27 mouse cellular contexts compared by ENCODE assay signal in genomic region chr15:26058019-26058418, GRCm38 (mm10).
DNase-seq lines count a peak whose midpoint lies in the region; ATAC-seq and TF ChIP-seq lines count a peak whose summit lies in the region.
"Had no signal": no experiment of that assay in that cellular context is flagged by ENCODE, and none has a peak within 500 bp of the region (broad histone marks: within the 10 kb centered on the region; RNA-seq: fewer than 3 reads in every experiment).

No protein-coding gene starts in this region.

- WGBS in forebrain, embryonic 14.5 days, result 23% methylated on average over 3 of the region's 3 CpGs

- H3K4me1 ChIP-seq in MEL (ENCODE audit: control insufficient read depth in 1 of 2, insufficient read depth in 2 of 2, low read length in 2 of 2), result no peaks in the 10 kb centered on the region
- H3K4me1 ChIP-seq in forebrain, embryonic 14.5 days (ENCODE audit: control insufficient read depth, insufficient read depth, low read length), result no peaks in the 10 kb centered on the region
- H3K4me1 ChIP-seq: embryonic facial prominence, embryonic 12.5 days; embryonic facial prominence, embryonic 15.5 days; forebrain, embryonic 10.5 days; forebrain, embryonic 15.5 days had no signal

- no peak for TF ChIP-seq RAD21 in MEL (IDR thresholded peaks at IDR 0.05; ENCODE audit: low read depth, low read length)

- H3K9me3 ChIP-seq in MEL (replicated peaks; ENCODE audit: insufficient read depth, low read length), result no peaks in the 10 kb centered on the region
- H3K9me3 ChIP-seq in forebrain, embryonic 14.5 days (replicated peaks; ENCODE audit: control insufficient read depth, low read length), result no peaks in the 10 kb centered on the region
- H3K9me3 ChIP-seq: embryonic facial prominence, embryonic 12.5 days; embryonic facial prominence, embryonic 15.5 days; forebrain, embryonic 10.5 days; forebrain, embryonic 12.5 days; forebrain, embryonic 15.5 days; G1E had no signal

- TF ChIP-seq POLR2A in MEL (IDR thresholded peaks at IDR 0.05; ENCODE audit: control insufficient read depth in 1 of 2, insufficient read depth in 1 of 2, low read depth in 1 of 2, low read length in 2 of 2, poor library complexity in 1 of 2), result no peak

- no peak overlapping the region for H3K4me3 ChIP-seq in C2C12 (ENCODE audit: insufficient read depth, poor library complexity, severe bottlenecking)
- H3K4me3 ChIP-seq in MEL (ENCODE audit: control insufficient read depth in 1 of 2, insufficient read depth in 1 of 2, low read depth in 2 of 2, low read length in 2 of 2), result no peak overlapping the region
- H3K4me3 ChIP-seq in forebrain, embryonic 14.5 days (ENCODE audit: low read depth, low read length), result no peak overlapping the region
- H3K4me3 ChIP-seq: embryonic facial prominence, embryonic 12.5 days; embryonic facial prominence, embryonic 15.5 days; erythroblast, embryonic 14.5 days; forebrain, embryonic 10.5 days; forebrain, embryonic 12.5 days; forebrain, embryonic 15.5 days had no signal

- no peak overlapping the region for H3K27ac ChIP-seq in MEL (ENCODE audit: control insufficient read depth, low read depth, low read length)
- H3K27ac ChIP-seq in forebrain, embryonic 14.5 days (ENCODE audit: low read depth, low read length), result no peak overlapping the region
- H3K27ac ChIP-seq: embryonic facial prominence, embryonic 12.5 days; embryonic facial prominence, embryonic 15.5 days; forebrain, embryonic 10.5 days; forebrain, embryonic 12.5 days; forebrain, embryonic 15.5 days had no signal

- no peaks in the 10 kb centered on the region for H3K36me3 ChIP-seq in C2C12 (ENCODE audit: control insufficient read depth, insufficient read depth)
- no peaks in the 10 kb centered on the region for H3K36me3 ChIP-seq in MEL (ENCODE audit: control insufficient read depth in 1 of 2, insufficient read depth in 2 of 2, low read length in 2 of 2)
- H3K36me3 ChIP-seq in forebrain, embryonic 14.5 days (ENCODE audit: control insufficient read depth, insufficient read depth, low read length), result no peaks in the 10 kb centered on the region
- H3K36me3 ChIP-seq: embryonic facial prominence, embryonic 12.5 days; embryonic facial prominence, embryonic 15.5 days; forebrain, embryonic 10.5 days; forebrain, embryonic 12.5 days; forebrain, embryonic 15.5 days; G1E had no signal

- H3K9ac ChIP-seq in MEL (ENCODE audit: control insufficient read depth, low read depth, low read length, poor library complexity, severe bottlenecking), result no peak overlapping the region
- no peak overlapping the region for H3K9ac ChIP-seq in forebrain, embryonic 14.5 days (ENCODE audit: low read length)
- H3K9ac ChIP-seq: embryonic facial prominence, embryonic 12.5 days; embryonic facial prominence, embryonic 15.5 days; forebrain, embryonic 12.5 days; forebrain, embryonic 15.5 days; forebrain, postnatal 0 days had no signal

- TF ChIP-seq CTCF in C2C12 (IDR thresholded peaks at IDR 0.05; ENCODE audit: control insufficient read depth, insufficient read depth, insufficient read length) (no peak), MEL (IDR thresholded peaks at IDR 0.05 in 2 of 3, conservative IDR thresholded peaks at IDR 0.05 in 1 of 3; ENCODE audit: control insufficient read depth in 1 of 3, insufficient read depth in 1 of 3, low read depth in 2 of 3, low read length in 3 of 3, poor library complexity in 1 of 3, severe bottlenecking in 1 of 3) (no peak)

- no peaks in the 10 kb centered on the region for H3K79me3 ChIP-seq in C2C12 (ENCODE audit: low read depth)

- no peaks in the 10 kb centered on the region for H3K27me3 ChIP-seq in C2C12 (ENCODE audit: control insufficient read depth, insufficient read depth, insufficient read length)
- no peaks in the 10 kb centered on the region for H3K27me3 ChIP-seq in MEL (ENCODE audit: control insufficient read depth in 1 of 2, insufficient read depth in 2 of 2, low read length in 2 of 2)
- H3K27me3 ChIP-seq in forebrain, embryonic 14.5 days (replicated peaks; ENCODE audit: control insufficient read depth, insufficient read depth, low read length), result no peaks in the 10 kb centered on the region
- H3K27me3 ChIP-seq: CH12.LX; embryonic facial prominence, embryonic 12.5 days; embryonic facial prominence, embryonic 15.5 days; forebrain, embryonic 12.5 days; forebrain, embryonic 15.5 days had no signal

- TF ChIP-seq EP300 in MEL (IDR thresholded peaks at IDR 0.05; ENCODE audit: low read depth in 1 of 2, low read length in 2 of 2), result no peak

- no peak for ATAC-seq in forebrain, embryonic 14.5 days
- ATAC-seq: activated CD4-positive, CD25-positive, alpha-beta regulatory T cell, adult 4 months; CD4-positive, CD25-positive, alpha-beta regulatory T cell, adult 4 months; forebrain, embryonic 15.5 days; forebrain, postnatal 0 days; Patski had no signal

- no peak for DNase-seq in MEL (ENCODE audit: low read depth, low spot score)
- DNase-seq in retina, embryonic 14.5 days (ENCODE audit: low spot score), result peak; percentile 93
- no peak for DNase-seq in forebrain, embryonic 14.5 days (ENCODE audit: low spot score)
- DNase-seq in kidney, postnatal 25 days, result no peak
- DNase-seq in lung, postnatal 14 days, result no peak
- DNase-seq: adrenal gland, adult 8-10 months; adrenal gland, postnatal 25 days; cerebellum, adult 11 months; cerebellum, adult 18-20 months; cerebellum, adult 8-10 months; cerebellum, adult 9-11 months; cerebellum, postnatal 14 days; cerebellum, postnatal 36 days; embryo, embryonic 11 days; forebrain, postnatal 0 days had no signal

- no peak overlapping the region for H3ac ChIP-seq in C2C12 (ENCODE audit: control insufficient read depth, insufficient read length, low read depth)

- H3K79me2 ChIP-seq in C2C12 (ENCODE audit: control insufficient read depth, insufficient read depth), result no peaks in the 10 kb centered on the region
- H3K79me2 ChIP-seq in MEL (ENCODE audit: control insufficient read depth, insufficient read depth, low read length, poor library complexity), result no peaks in the 10 kb centered on the region

- no peak overlapping the region for H3K4me2 ChIP-seq in forebrain, embryonic 14.5 days (ENCODE audit: low read length)
- H3K4me2 ChIP-seq: embryonic facial prominence, embryonic 12.5 days; embryonic facial prominence, embryonic 15.5 days; forebrain, embryonic 12.5 days; forebrain, embryonic 15.5 days had no signal

TF ChIP-seq in C2C12, 6 proteins besides CTCF, POLR2A, EP300 and RAD21:
- no peak for TF ChIP-seq CEBPB (IDR thresholded peaks at IDR 0.05; ENCODE audit: low read depth)
- peak; percentile 10 for TF ChIP-seq USF1 (IDR thresholded peaks at IDR 0.05; ENCODE audit: low read depth)
- TF ChIP-seq MYOD1 (IDR thresholded peaks at IDR 0.05; ENCODE audit: control insufficient read depth, insufficient read length, low read depth), result no peak

TF ChIP-seq in MEL, 35 proteins besides CTCF, POLR2A, EP300 and RAD21:
- TF ChIP-seq HCFC1 (IDR thresholded peaks at IDR 0.05; ENCODE audit: low read depth, low read length) (no peak), TAL1 (IDR thresholded peaks at IDR 0.05; ENCODE audit: low read length) (no peak), MAX (IDR thresholded peaks at IDR 0.05; ENCODE audit: low read length) (no peak), USF1 (IDR thresholded peaks at IDR 0.05; ENCODE audit: low read depth, low read length) (peak; percentile 13; the same call in 1 of the 2 replicates)
